Mouse (Mus musculus) CH12.LX (cell line): ENCODE data around the gene Ces1h.

Experiments used
- CTCF ChIP-seq, 2 experiments: IDR thresholded peaks in 1 of 2; conservative IDR thresholded peaks in 1 of 2; 2 replicates each; pipeline ENCODE4 v1.5.1; 2011 to 2012; ENCODE audit warnings: low read depth in 2 of 2, low read length in 2 of 2, improper control_type of control experiment in 1 of 2, inconsistent platforms in 1 of 2, mild to moderate bottlenecking in 1 of 2, moderate library complexity in 1 of 2
- NRF1 ChIP-seq: IDR thresholded peaks from 2 replicates; pipeline ENCODE4 v1.6.1; 2014; ENCODE audit warnings: low read depth, mild to moderate bottlenecking, inconsistent platforms, low read length, improper control_type of control experiment, moderate library complexity

DNA sequence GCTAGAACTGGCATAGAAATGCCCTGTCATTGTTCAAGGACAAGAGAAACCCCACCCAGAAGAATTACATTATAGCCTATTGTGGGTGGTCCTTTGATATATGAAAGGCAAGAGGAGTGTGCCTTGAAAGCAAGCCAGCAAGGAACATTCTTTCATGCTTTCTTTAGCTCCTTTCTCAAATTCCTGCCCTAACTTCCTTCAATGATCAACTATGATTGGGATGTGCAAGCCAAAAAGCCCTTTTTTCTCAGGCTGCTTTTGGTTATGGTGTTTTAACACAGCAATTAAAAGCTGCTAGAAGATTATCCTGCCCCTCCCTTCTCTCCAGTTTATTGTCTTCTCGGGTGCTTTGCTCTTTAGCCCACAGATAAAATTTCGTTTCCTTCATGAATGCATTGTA, 10.0 kb downstream of the Ces1h start:
- no peak for TF ChIP-seq CTCF (conservative IDR thresholded peaks at IDR 0.05 in 1 of 2, IDR thresholded peaks at IDR 0.05 in 1 of 2; ENCODE audit: low read depth in 2 of 2, low read length in 2 of 2)
- TF ChIP-seq NRF1: no peak
